ENCODE assay signal across 14 mouse cellular contexts in the genomic region with DNA sequence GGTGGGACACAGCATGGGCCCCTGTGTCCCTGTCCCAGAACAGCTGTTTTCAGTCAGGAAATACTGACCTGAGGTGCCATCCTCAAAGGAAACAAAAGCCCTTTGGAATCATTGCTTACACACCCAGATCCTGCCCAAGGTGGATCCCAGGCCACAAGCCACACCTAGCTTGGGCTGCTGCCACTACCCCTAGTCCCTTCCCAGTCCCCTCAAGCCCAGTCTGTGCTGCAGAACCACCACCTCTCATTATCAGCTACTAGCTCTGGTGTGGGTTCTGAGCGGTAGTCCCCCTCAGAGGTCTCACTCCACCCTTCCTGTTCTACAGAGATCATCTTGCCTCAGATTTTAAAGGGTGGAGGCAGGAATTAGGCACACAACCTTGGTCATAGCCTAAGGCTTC. TPM values are rescaled to one million over a fixed set of nuclear protein-coding genes. Genes with fewer than 3 reads are reported as not detected.
DNase-seq lines count a peak whose midpoint lies in the region; ATAC-seq lines count a peak whose summit lies in the region.
"Had no signal": no experiment of that assay in that cellular context is flagged by ENCODE, and none has a peak within 500 bp of the region (broad histone marks: within the 10 kb centered on the region; RNA-seq: fewer than 3 reads in every experiment).

No protein-coding gene starts in this region.

- H3K27me3 ChIP-seq in liver, embryonic 11.5 days (replicated peaks; ENCODE audit: control insufficient read depth, insufficient read depth, low read length) = peaks cover 38% of the 10 kb centered on the region
- peaks cover 36% of the 10 kb centered on the region for H3K27me3 ChIP-seq in liver, embryonic 15.5 days
- H3K27me3 ChIP-seq in forebrain, embryonic 16.5 days (replicated peaks; ENCODE audit: control insufficient read depth, insufficient read depth, low read length) = peaks cover 30% of the 10 kb centered on the region

- no peak overlapping the region; the same call in 1 of the 2 replicates for H3K4me2 ChIP-seq in liver, embryonic 11.5 days
- H3K4me2 ChIP-seq in liver, embryonic 15.5 days = no peak overlapping the region
- H3K4me2 ChIP-seq in forebrain, embryonic 16.5 days (ENCODE audit: low read length) = no peak overlapping the region
- H3K4me2 ChIP-seq: hindbrain, embryonic 14.5 days had no signal

- peaks cover 15% of the 10 kb centered on the region for H3K4me1 ChIP-seq in liver, embryonic 11.5 days (replicated peaks; ENCODE audit: control insufficient read depth, insufficient read depth, low read length)
- peaks cover 16% of the 10 kb centered on the region for H3K4me1 ChIP-seq in liver, embryonic 15.5 days (replicated peaks)
- peaks cover 18% of the 10 kb centered on the region for H3K4me1 ChIP-seq in forebrain, embryonic 16.5 days (replicated peaks; ENCODE audit: control insufficient read depth, insufficient read depth, low read length)

- no peak overlapping the region for H3K27ac ChIP-seq in liver, embryonic 11.5 days (ENCODE audit: low read depth, low read length)
- no peak overlapping the region for H3K27ac ChIP-seq in liver, embryonic 15.5 days (replicated peaks)
- no peak overlapping the region for H3K27ac ChIP-seq in forebrain, embryonic 16.5 days (ENCODE audit: low read length)
- H3K27ac ChIP-seq: hindbrain, embryonic 14.5 days; macrophage had no signal

- H3K9ac ChIP-seq in liver, embryonic 11.5 days (ENCODE audit: low read depth, low read length) = no peak overlapping the region
- no peak overlapping the region for H3K9ac ChIP-seq in liver, embryonic 15.5 days
- H3K9ac ChIP-seq in forebrain, embryonic 16.5 days (replicated peaks; ENCODE audit: low read depth, low read length) = no peak overlapping the region
- H3K9ac ChIP-seq: hindbrain, embryonic 14.5 days had no signal

- 8% methylated on average over 1 of the region's 1 CpGs for WGBS in liver, embryonic 11.5 days
- WGBS in liver, embryonic 15.5 days (ENCODE audit: insufficient replicate concordance) = 17% methylated on average over 1 of the region's 1 CpGs
- 100% methylated on average over 1 of the region's 1 CpGs for WGBS in forebrain, embryonic 16.5 days

- H3K9me3 ChIP-seq in liver, embryonic 11.5 days (ENCODE audit: control insufficient read depth, low read length) = no peaks in the 10 kb centered on the region
- no peaks in the 10 kb centered on the region for H3K9me3 ChIP-seq in liver, embryonic 15.5 days (replicated peaks)
- no peaks in the 10 kb centered on the region for H3K9me3 ChIP-seq in forebrain, embryonic 16.5 days (ENCODE audit: control insufficient read depth, low read length)

- peak; percentile 49; the same call in 1 of the 2 replicates for ATAC-seq in liver, embryonic 11.5 days (replicated peaks; ENCODE audit: low FRiP score)
- peak; percentile 45 for ATAC-seq in common myeloid progenitor, adult 5-6 weeks (replicated peaks; ENCODE audit: low read depth, poor library complexity, severe bottlenecking)
- peak; percentile 54; the same call in 1 of the 2 replicates for ATAC-seq in liver, embryonic 15.5 days (ENCODE audit: insufficient read depth)
- ATAC-seq in forebrain, embryonic 16.5 days = no peak

- no peak overlapping the region for H3K4me3 ChIP-seq in liver, embryonic 11.5 days (ENCODE audit: low read depth, low read length)
- H3K4me3 ChIP-seq in liver, embryonic 15.5 days (replicated peaks) = no peak overlapping the region
- no peak overlapping the region for H3K4me3 ChIP-seq in forebrain, embryonic 16.5 days (replicated peaks; ENCODE audit: low read length)

- H3K36me3 ChIP-seq in liver, embryonic 11.5 days (ENCODE audit: control insufficient read depth, insufficient read depth, low read length) = peaks cover 24% of the 10 kb centered on the region
- H3K36me3 ChIP-seq in liver, embryonic 15.5 days (replicated peaks) = peaks cover 44% of the 10 kb centered on the region
- peaks cover 18% of the 10 kb centered on the region for H3K36me3 ChIP-seq in forebrain, embryonic 16.5 days (ENCODE audit: control insufficient read depth, insufficient read depth)

- peak; percentile 44 for DNase-seq in cerebellum, adult 9-11 months
- no peak for DNase-seq in cerebellum, adult 8-10 months
- DNase-seq in liver, embryonic 11.5 days (ENCODE audit: low spot score) = no peak
- DNase-seq in liver = no peak
- DNase-seq in adipocyte (ENCODE audit: low spot score) = no peak
- DNase-seq: right cerebral cortex, postnatal 4 days had no signal

RNA-seq across cellular contexts. Expression of gene Tmem210, which starts 1.6 kb away (rescaled TPM):
- polyA plus RNA-seq in liver, embryonic 11.5 days (2014; fragmentation: Nextera tagmentation; extraction: Ambion mirVana) = not detected in 2 replicates
- not detected in 2 replicates for total RNA-seq in common myeloid progenitor, adult 5-6 weeks (2017)
- polyA plus RNA-seq in liver, embryonic 15.5 days (2015; fragmentation: Nextera tagmentation; extraction: Ambion mirVana) = not detected in 2 replicates
- polyA plus RNA-seq in forebrain, embryonic 16.5 days (2015; fragmentation: Nextera tagmentation; extraction: Ambion mirVana) = not detected in 2 replicates
- total RNA-seq: gastrocnemius, adult 18-20 months; midbrain, postnatal 0 days; neutrophil, adult 5-6 weeks had no signal
- polyA plus RNA-seq: hindbrain, embryonic 14.5 days; macrophage; midbrain, postnatal 0 days had no signal

RNA-seq across cellular contexts. Expression of gene Lrrc26, which starts 3.4 kb away (rescaled TPM):
- not detected in 2 replicates for polyA plus RNA-seq in liver, embryonic 11.5 days (2014; fragmentation: Nextera tagmentation; extraction: Ambion mirVana)
- total RNA-seq in common myeloid progenitor, adult 5-6 weeks (2017) = not detected in 2 replicates
- not detected in 2 replicates for polyA plus RNA-seq in liver, embryonic 15.5 days (2015; fragmentation: Nextera tagmentation; extraction: Ambion mirVana)
- 0.21 TPM in 1 of 2 replicates, not detected in the other for polyA plus RNA-seq in forebrain, embryonic 16.5 days (2015; fragmentation: Nextera tagmentation; extraction: Ambion mirVana)
- total RNA-seq: gastrocnemius, adult 18-20 months; midbrain, postnatal 0 days; neutrophil, adult 5-6 weeks had no signal
- polyA plus RNA-seq: hindbrain, embryonic 14.5 days; macrophage had no signal

RNA-seq across cellular contexts. Expression of gene Anapc2, which starts 14.0 kb away (rescaled TPM):
- polyA plus RNA-seq in liver, embryonic 11.5 days (2014; fragmentation: Nextera tagmentation; extraction: Ambion mirVana) = 74.7 and 77.6 TPM in 2 replicates
- 35.1 and 53.1 TPM in 2 replicates for total RNA-seq in common myeloid progenitor, adult 5-6 weeks (2017)
- polyA plus RNA-seq in liver, embryonic 15.5 days (2015; fragmentation: Nextera tagmentation; extraction: Ambion mirVana) = 41.7 and 45.0 TPM in 2 replicates
- 150 and 159 TPM in 2 replicates for polyA plus RNA-seq in forebrain, embryonic 16.5 days (2015; fragmentation: Nextera tagmentation; extraction: Ambion mirVana)

RNA-seq across cellular contexts. Expression of gene Ssna1, which starts 14.1 kb away (rescaled TPM):
- 233 and 237 TPM in 2 replicates for polyA plus RNA-seq in liver, embryonic 11.5 days (2014; fragmentation: Nextera tagmentation; extraction: Ambion mirVana)
- total RNA-seq in common myeloid progenitor, adult 5-6 weeks (2017) = 65.1 and 73.3 TPM in 2 replicates
- polyA plus RNA-seq in liver, embryonic 15.5 days (2015; fragmentation: Nextera tagmentation; extraction: Ambion mirVana) = 116 and 124 TPM in 2 replicates
- 199 and 204 TPM in 2 replicates for polyA plus RNA-seq in forebrain, embryonic 16.5 days (2015; fragmentation: Nextera tagmentation; extraction: Ambion mirVana)

RNA-seq across cellular contexts. Expression of gene Tprn, which starts 23.9 kb away (rescaled TPM):
- polyA plus RNA-seq in liver, embryonic 11.5 days (2014; fragmentation: Nextera tagmentation; extraction: Ambion mirVana) = 9.6 and 10.3 TPM in 2 replicates
- total RNA-seq in common myeloid progenitor, adult 5-6 weeks (2017) = 12.4 and 17.0 TPM in 2 replicates
- 3.9 and 5.4 TPM in 2 replicates for polyA plus RNA-seq in liver, embryonic 15.5 days (2015; fragmentation: Nextera tagmentation; extraction: Ambion mirVana)
- 14.8 and 16.4 TPM in 2 replicates for polyA plus RNA-seq in forebrain, embryonic 16.5 days (2015; fragmentation: Nextera tagmentation; extraction: Ambion mirVana)
